Mouse (Mus musculus) heart, adult 2 months (tissue): ENCODE results near the gene Hmgb3.

Experiments used
- CTCF ChIP-seq: fragments of 200-600 bp; IDR thresholded peaks from 2 replicates; pipeline ENCODE4 v1.8.1; 2022; ENCODE audit warnings: antibody characterized with exemption, mild to moderate bottlenecking, moderate library complexity
- EP300 ChIP-seq: fragments of 200-500 bp; IDR thresholded peaks from 2 replicates; pipeline ENCODE4 v1.6.1; 2011; ENCODE audit warnings: low read depth, low read length, control low read depth; ENCODE audit not compliant: insufficient read depth
- POLR2A ChIP-seq: fragments of 200-500 bp; IDR thresholded peaks from 2 replicates; pipeline ENCODE4 v1.6.1; 2011; ENCODE audit warnings: mild to moderate bottlenecking, low read depth, low read length, control low read depth; ENCODE audit not compliant: insufficient read depth

GRCm38 (mm10) chrX:71544731-71545130 is 11.0 kb upstream of the Hmgb3 start:
- TF ChIP-seq CTCF (no peak), EP300 (no peak), POLR2A (no peak)
